Mouse (Mus musculus): ENCODE measurements around the gene Gli2. TPM values are rescaled to one million over a fixed set of nuclear protein-coding genes. Genes with fewer than 3 reads are reported as not detected.

Gli2 gene
- polyA plus RNA-seq, 1 experiment: 4.4 TPM

DNA sequence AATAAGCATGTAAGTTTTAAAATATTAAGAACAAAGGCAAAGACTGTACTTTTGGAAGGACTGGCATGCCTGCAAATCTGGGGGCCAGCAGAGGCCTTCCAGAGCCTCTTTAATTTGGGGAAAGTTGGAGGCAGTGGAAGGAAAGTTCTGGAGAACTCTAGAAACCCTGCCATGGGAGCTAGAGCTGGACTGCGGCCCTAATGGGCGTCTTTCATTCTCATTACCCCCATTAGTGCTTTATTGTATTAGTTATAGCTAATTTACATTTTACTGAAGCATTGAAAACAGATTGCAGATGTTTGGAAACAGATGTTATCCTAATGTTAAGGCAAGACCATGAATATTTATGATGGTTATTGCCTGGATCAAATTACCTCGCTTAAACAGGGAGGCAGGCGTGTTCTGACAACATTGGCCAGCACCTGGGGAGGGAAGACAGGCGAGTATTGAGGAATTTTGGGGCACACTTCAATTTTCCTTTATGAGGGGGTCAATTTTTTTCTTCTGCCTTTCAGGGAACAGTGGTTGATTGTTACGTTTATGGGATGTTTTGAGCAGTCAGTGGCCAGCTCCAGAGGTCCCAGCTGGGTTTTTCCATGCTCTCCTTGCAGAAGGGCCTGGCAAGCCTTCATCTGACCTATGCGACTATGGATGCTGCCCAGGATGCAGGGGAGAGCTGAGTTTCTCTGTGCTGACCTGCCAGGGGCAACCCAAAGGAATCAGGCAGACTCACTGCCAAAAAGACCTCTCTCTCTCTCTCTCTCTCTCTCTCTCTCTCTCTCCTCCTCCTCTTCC is 253.9 kb downstream of the Gli2 start:
- DNase-seq: no peak
- WGBS: 71% methylated on average over 7 of the region's 7 CpGs

DNA sequence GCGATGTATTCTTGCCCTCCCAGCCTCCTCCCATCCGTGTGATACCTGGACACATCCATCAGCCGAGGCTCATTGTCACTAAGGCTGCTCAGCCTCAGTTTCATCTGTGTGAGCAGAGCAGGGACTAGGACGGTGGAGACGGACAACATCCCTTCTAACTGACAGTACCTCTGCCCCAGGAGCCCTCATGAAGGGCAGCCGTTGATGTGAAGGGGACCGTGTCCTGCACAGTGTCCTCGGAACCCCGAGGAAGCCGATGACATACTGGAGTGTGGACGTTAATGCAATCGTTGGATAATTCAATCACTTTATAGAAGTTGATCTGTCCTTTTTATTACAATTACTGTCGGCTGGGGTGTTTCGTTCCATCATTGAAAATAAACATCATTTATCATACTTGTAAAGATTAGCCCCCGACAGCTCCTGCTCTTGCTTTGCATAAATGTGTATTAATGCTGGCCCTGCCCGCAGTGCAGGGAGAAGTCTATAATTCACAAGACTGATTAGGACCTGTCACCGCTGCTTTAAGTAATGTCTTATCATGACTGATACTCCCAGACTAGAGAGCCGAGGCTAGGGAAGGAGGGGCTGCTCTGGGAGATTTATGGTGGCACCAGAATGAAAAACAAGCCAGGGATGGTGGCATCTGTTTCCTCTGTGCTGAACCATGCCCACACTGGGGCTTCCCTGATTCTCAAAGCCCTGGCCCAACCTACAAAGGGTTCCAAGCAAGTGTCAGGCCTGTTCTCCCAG is 257.8 kb downstream of the Gli2 start:
- 61% methylated on average over 18 of the region's 18 CpGs for WGBS
- Histone ChIP-seq H3K4me3 (replicated peaks; ENCODE audit: extremely low read depth, low read depth, low read length) (no peak overlapping the region), H3K4me1 (ENCODE audit: control insufficient read depth, insufficient read depth, low read length) (no peaks in the 10 kb centered on the region)
- TF ChIP-seq CTCF (IDR thresholded peaks at IDR 0.05; ENCODE audit: insufficient read depth, low read length): no peak
- TF ChIP-seq POLR2A (IDR thresholded peaks at IDR 0.05; ENCODE audit: borderline replicate concordance, extremely low read depth, low read depth, low read length): no peak
- no peak for DNase-seq

More for the DNA sequence above, 253.9 kb downstream of the Gli2 start:
- no peaks in the 10 kb centered on the region for H3K4me1 ChIP-seq (ENCODE audit: control insufficient read depth, insufficient read depth, low read length)
- H3K4me3 ChIP-seq (replicated peaks; ENCODE audit: extremely low read depth, low read depth, low read length): no peak overlapping the region
- no peak for TF ChIP-seq CTCF (IDR thresholded peaks at IDR 0.05; ENCODE audit: insufficient read depth, low read length)
- no peak for TF ChIP-seq POLR2A (IDR thresholded peaks at IDR 0.05; ENCODE audit: borderline replicate concordance, extremely low read depth, low read depth, low read length)

DNA sequence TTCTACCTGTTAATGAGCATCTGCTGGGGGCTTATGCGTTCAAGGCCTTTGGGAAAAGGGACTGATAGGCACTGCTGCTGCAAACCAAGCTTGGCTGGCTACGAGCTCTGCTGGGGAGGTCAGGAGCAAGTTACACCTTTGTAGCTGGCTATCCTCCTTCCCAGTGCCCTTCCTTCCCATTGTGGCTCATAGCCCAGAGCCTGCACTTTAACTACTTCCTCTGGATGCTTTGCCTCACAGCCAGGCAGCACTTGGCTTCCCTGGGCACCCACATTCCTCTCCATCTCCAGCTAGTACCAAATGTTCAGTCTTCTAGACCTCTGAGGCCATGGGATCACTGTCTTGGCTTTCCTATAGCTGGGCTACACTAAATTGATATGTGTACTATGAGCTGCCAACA is 263.5 kb downstream of the Gli2 start:
- no peak for DNase-seq
- no peak overlapping the region for H3K4me3 ChIP-seq (replicated peaks; ENCODE audit: extremely low read depth, low read depth, low read length)
- TF ChIP-seq POLR2A (IDR thresholded peaks at IDR 0.05; ENCODE audit: borderline replicate concordance, extremely low read depth, low read depth, low read length) (no peak), CTCF (IDR thresholded peaks at IDR 0.05; ENCODE audit: insufficient read depth, low read length) (no peak)
- H3K4me1 ChIP-seq (ENCODE audit: control insufficient read depth, insufficient read depth, low read length): no peaks in the 10 kb centered on the region
- WGBS: 96% methylated on average over 2 of the region's 2 CpGs

DNA sequence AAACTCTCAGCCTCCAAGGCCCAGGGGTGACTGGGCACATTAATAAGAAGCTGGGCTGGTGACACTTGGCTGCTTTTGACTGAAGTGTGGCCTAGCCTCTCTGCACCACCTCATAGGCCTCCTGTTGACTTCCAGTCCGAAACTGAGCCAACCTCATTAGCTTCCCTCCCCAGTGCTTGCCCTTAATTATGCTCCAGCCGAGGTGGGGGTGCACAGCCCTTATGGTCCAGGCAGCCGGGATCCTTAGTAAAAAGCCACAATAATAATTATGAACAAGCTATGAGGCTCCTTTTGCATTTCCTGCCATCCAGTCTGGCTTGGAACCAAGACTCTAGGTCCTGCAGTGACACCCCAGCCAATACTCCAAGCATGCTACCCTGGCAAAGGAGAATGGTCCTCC is 264.0 kb downstream of the Gli2 start:
- DNase-seq: no peak
- no peak for TF ChIP-seq POLR2A (IDR thresholded peaks at IDR 0.05; ENCODE audit: borderline replicate concordance, extremely low read depth, low read depth, low read length)
- no peak for TF ChIP-seq CTCF (IDR thresholded peaks at IDR 0.05; ENCODE audit: insufficient read depth, low read length)
- no peaks in the 10 kb centered on the region for H3K4me1 ChIP-seq (ENCODE audit: control insufficient read depth, insufficient read depth, low read length)
- 82% methylated on average over 3 of the region's 3 CpGs for WGBS
- H3K4me3 ChIP-seq (replicated peaks; ENCODE audit: extremely low read depth, low read depth, low read length): no peak overlapping the region

DNA sequence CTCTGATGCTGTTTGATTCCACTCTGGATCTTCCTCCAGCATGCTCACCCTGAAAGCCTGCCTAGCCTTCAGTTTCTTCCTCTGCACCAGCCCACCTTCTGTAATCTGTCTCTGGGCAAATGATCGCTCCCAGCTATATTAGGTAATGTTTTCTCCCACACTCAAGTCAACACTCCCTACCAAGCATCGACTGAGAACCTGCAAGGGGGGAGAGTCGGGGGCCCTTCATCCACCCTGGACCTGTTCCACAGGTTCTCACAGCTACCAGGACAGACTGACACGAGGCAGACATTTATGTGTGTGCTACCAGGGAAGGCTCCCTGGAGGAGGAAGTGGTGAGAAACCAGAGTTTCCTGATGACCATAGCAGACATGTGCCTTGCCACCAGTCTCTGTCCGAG is 264.6 kb downstream of the Gli2 start:
- 43% methylated on average over 5 of the region's 5 CpGs for WGBS
- no peak for TF ChIP-seq CTCF (IDR thresholded peaks at IDR 0.05; ENCODE audit: insufficient read depth, low read length)
- TF ChIP-seq POLR2A (IDR thresholded peaks at IDR 0.05; ENCODE audit: borderline replicate concordance, extremely low read depth, low read depth, low read length): no peak
- no peak for DNase-seq
- no peaks in the 10 kb centered on the region for H3K4me1 ChIP-seq (ENCODE audit: control insufficient read depth, insufficient read depth, low read length)
- H3K4me3 ChIP-seq (replicated peaks; ENCODE audit: extremely low read depth, low read depth, low read length): no peak overlapping the region

DNA sequence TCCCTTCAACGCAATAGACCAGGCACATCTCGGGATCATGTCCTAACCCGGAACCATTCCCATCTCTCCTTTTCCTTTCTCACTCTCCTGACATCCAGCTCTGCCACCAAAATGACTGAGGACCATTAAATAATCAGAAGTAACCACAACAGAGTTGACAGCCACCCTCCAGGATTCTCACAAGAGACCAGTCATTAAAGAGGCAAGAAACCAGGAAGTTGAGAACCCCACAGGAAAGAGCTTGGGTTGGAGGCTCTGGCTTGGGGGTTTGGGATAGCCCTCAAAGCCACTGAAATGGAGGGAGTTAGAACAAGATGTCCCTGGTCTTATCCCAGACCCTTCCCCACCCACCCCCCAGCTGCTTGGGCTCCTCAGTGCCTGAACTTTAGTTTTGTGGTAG is 265.9 kb downstream of the Gli2 start:
- Histone ChIP-seq H3K4me3 (replicated peaks; ENCODE audit: extremely low read depth, low read depth, low read length) (no peak overlapping the region), H3K4me1 (ENCODE audit: control insufficient read depth, insufficient read depth, low read length) (no peaks in the 10 kb centered on the region)
- DNase-seq: no peak
- WGBS: 63% methylated on average over 3 of the region's 3 CpGs
- TF ChIP-seq CTCF (IDR thresholded peaks at IDR 0.05; ENCODE audit: insufficient read depth, low read length) (no peak), POLR2A (IDR thresholded peaks at IDR 0.05; ENCODE audit: borderline replicate concordance, extremely low read depth, low read depth, low read length) (no peak)
